Mouse (Mus musculus) NIH3T3 (cell line): ENCODE data around the gene Lmo1.

Experiments
- DNase-seq: peaks from one replicate; pipeline ENCODE4 v3.0.0-alpha.2; 2012; ENCODE audit warnings: low read depth

Lmo1 gene

GRCm38 (mm10) chr7:109175670-109176625, 941 bp upstream of the Lmo1 start:
- no peak for DNase-seq

- DNase-seq = no peak
Measured at GRCm38 (mm10) chr7:109174337-109174948, 564 bp downstream of the Lmo1 start.

GRCm38 (mm10) chr7:109171874-109172273, 3.1 kb downstream of the Lmo1 start:
- DNase-seq = no peak

- DNase-seq = peak; percentile 30
Measured at GRCm38 (mm10) chr7:109170441-109170820, 4.6 kb downstream of the Lmo1 start.

GRCm38 (mm10) chr7:109169505-109170440, 5.2 kb downstream of the Lmo1 start:
- no peak for DNase-seq

- no peak for DNase-seq
Measured at GRCm38 (mm10) chr7:109168716-109169115, 6.3 kb downstream of the Lmo1 start.

GRCm38 (mm10) chr7:109165931-109166585, 8.9 kb downstream of the Lmo1 start:
- peak; percentile 3 for DNase-seq

GRCm38 (mm10) chr7:109154331-109154730, 20.7 kb downstream of the Lmo1 start:
- no peak for DNase-seq

GRCm38 (mm10) chr7:109153538-109153937, 21.5 kb downstream of the Lmo1 start:
- DNase-seq = no peak

- DNase-seq = no peak
Measured at GRCm38 (mm10) chr7:109151088-109151487, 23.9 kb downstream of the Lmo1 start.

- DNase-seq = no peak
Measured at GRCm38 (mm10) chr7:109145211-109145610, 29.8 kb downstream of the Lmo1 start.

- no peak for DNase-seq
Measured at GRCm38 (mm10) chr7:109144705-109145104, 30.3 kb downstream of the Lmo1 start.

- no peak for DNase-seq
Measured at GRCm38 (mm10) chr7:109142564-109142963, 32.4 kb downstream of the Lmo1 start.

- no peak for DNase-seq
Measured at GRCm38 (mm10) chr7:109141753-109142152, 33.3 kb downstream of the Lmo1 start.

GRCm38 (mm10) chr7:109141054-109141453, 34.0 kb downstream of the Lmo1 start:
- DNase-seq = no peak

- DNase-seq = peak; percentile 82
Measured at GRCm38 (mm10) chr7:109139405-109139804, 35.6 kb downstream of the Lmo1 start.

GRCm38 (mm10) chr7:109137441-109137840, 37.6 kb downstream of the Lmo1 start:
- no peak for DNase-seq

- DNase-seq = no peak
Measured at GRCm38 (mm10) chr7:109131565-109131964, 43.4 kb downstream of the Lmo1 start.

- DNase-seq = no peak
Measured at GRCm38 (mm10) chr7:109129946-109130686, 44.9 kb downstream of the Lmo1 start.

GRCm38 (mm10) chr7:109129442-109129841, 45.6 kb downstream of the Lmo1 start:
- peak; percentile 59 for DNase-seq

- DNase-seq = no peak
Measured at GRCm38 (mm10) chr7:109115929-109116328, 59.1 kb downstream of the Lmo1 start.
